Mouse (Mus musculus) kidney, postnatal 0 days (tissue): ENCODE measurements around the gene Lmln. TPM values are rescaled to one million over a fixed set of nuclear protein-coding genes. Genes with fewer than 3 reads are reported as not detected.
"Not testable (repeated sequence)": the region's sequence is repeated elsewhere in the genome, so short reads cannot be mapped to it uniquely, and the experiment has no call there.

Experiments
- ATAC-seq: fragments of 200-750 bp; cut with Nextera tagmentation; replicated peaks from 2 replicates; pipeline ENCODE4 v1.8.0; 2017; ENCODE audit warnings: low read depth, moderate number of reproducible peaks, moderate TSS enrichment, moderate library complexity; ENCODE audit not compliant: low FRiP score
- DNase-seq: peaks from one replicate; pipeline ENCODE4 v3.0.0-alpha.2; 2016; ENCODE audit warnings: low spot score
- H3K27ac ChIP-seq: fragments of 300-500 bp; sonication (generic); 2 replicates; pipeline ENCODE4 v1.5.1; 2014; ENCODE audit warnings: mild to moderate bottlenecking
- H3K27me3 ChIP-seq: fragments of 300-500 bp; sonication (generic); 2 replicates; pipeline ENCODE4 v1.6.1; 2014; ENCODE audit warnings: low read length, mixed read lengths; ENCODE audit not compliant: insufficient read depth
- H3K36me3 ChIP-seq: fragments of 300-500 bp; sonication (generic); 2 replicates; pipeline ENCODE4 v1.6.1; 2014; ENCODE audit warnings: low read length, mixed read lengths; ENCODE audit not compliant: insufficient read depth
- H3K4me1 ChIP-seq: fragments of 300-500 bp; sonication (generic); replicated peaks from 2 replicates; pipeline ENCODE4 v1.6.1; 2014; ENCODE audit warnings: antibody characterized with exemption, low read length, mixed read lengths; ENCODE audit not compliant: insufficient read depth
- H3K4me2 ChIP-seq: fragments of 300-500 bp; sonication (generic); 2 replicates; pipeline ENCODE4 v1.6.1; 2014; ENCODE audit warnings: mild to moderate bottlenecking, low read length, moderate library complexity, mixed read lengths
- H3K4me3 ChIP-seq: fragments of 300-500 bp; sonication (generic); replicated peaks from 2 replicates; pipeline ENCODE4 v1.5.1; 2014; ENCODE audit warnings: low read depth, low read length
- H3K9ac ChIP-seq: fragments of 300-500 bp; sonication (generic); 2 replicates; pipeline ENCODE4 v1.6.1; 2014; ENCODE audit warnings: low read depth, low read length
- H3K9me3 ChIP-seq: fragments of 300-500 bp; sonication (generic); replicated peaks from 2 replicates; pipeline ENCODE4 v1.6.1; 2016; ENCODE audit warnings: low read length, inconsistent platforms, mixed read lengths
- CTCF ChIP-seq: IDR thresholded peaks from 2 replicates; pipeline ENCODE4 v1.5.1; 2016; ENCODE audit warnings: antibody characterized with exemption, low read depth, mild to moderate bottlenecking, moderate library complexity
- WGBS: fragments of 180-500 bp; shearing (Covaris S2); extraction: QIAGEN DNeasy Blood & Tissue Kit; methylation state at CpG from one replicate; pipeline ENCODE4 v1.1.7; 2014; 5-methylcytosine and 5-hydroxymethylcytosine counted together
- polyA plus RNA-seq: library from polyadenylated mRNA; unstranded; fragments of >200 nt; fragmentation: Nextera tagmentation; extraction: Ambion mirVana; gene quantifications from 2 replicates; pipeline ENCODE4 v1.2.1, GENCODE M21; 2015

Lmln gene
- polyA plus RNA-seq, 1 experiment from 2014 or later = 0.95 TPM

DNA sequence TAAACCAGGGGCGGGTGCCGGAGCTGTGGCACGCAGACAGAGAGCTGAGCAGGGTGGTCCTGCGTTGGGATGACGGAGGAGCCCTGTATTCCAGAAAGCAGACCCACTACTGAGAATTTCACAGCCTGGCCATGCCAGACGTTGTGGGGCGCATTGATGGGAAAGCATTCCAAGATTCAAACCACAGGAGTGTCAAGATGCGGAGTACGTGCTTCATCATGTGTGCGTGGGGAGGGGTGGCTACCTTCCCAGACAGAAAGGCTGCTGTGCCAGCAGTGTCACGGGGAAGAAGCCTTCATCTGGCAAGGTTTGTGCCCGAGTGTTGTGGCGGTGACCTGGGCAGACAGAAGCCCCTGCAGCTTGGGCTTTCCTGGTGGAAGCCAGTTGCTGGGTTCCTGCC is 70.9 kb downstream of the Lmln start:
- no peaks in the 10 kb centered on the region for H3K36me3 ChIP-seq
- WGBS = 85% methylated on average over 13 of the region's 13 CpGs
- H3K4me2 ChIP-seq = no peak overlapping the region
- no peak overlapping the region for H3K9ac ChIP-seq
- ATAC-seq = no peak
- no peak overlapping the region for H3K4me3 ChIP-seq
- H3K27ac ChIP-seq = no peak overlapping the region
- H3K4me1 ChIP-seq = no peaks in the 10 kb centered on the region
- H3K9me3 ChIP-seq = no peaks in the 10 kb centered on the region
- TF ChIP-seq CTCF = no peak
- DNase-seq = no peak
- no peaks in the 10 kb centered on the region for H3K27me3 ChIP-seq

DNA sequence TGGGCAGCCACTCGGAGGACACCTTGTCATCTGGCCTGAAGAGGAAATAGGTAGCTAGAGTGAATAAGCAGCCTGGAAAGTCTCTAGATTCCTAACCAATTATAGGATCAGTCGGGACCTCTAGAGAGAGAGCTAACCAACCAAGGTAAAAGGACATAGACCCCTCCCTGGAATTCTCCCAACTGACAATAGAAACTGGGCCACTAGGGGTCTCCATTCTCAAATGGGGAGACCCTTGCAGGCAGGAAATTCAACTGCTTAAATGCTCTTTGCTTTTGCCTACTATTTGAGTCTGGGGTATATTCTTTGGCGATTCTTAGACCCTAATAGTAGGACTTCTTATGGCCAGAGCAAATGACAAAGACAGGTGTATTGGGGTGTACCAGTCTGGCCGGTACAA is 72.8 kb downstream of the Lmln start:
- TF ChIP-seq CTCF = peak; percentile 41; the same call in 1 of the 2 replicates
- Histone ChIP-seq H3K4me3 (no peak overlapping the region), H3K4me1 (no peaks in the 10 kb centered on the region), H3K36me3 (no peaks in the 10 kb centered on the region), H3K27ac (no peak overlapping the region), H3K4me2 (no peak overlapping the region), H3K9ac (no peak overlapping the region), H3K27me3 (no peaks in the 10 kb centered on the region), H3K9me3 (no peaks in the 10 kb centered on the region)
- ATAC-seq (no peak), DNase-seq (peak; percentile 21)
- WGBS = 66% methylated on average over 4 of the region's 4 CpGs

DNA sequence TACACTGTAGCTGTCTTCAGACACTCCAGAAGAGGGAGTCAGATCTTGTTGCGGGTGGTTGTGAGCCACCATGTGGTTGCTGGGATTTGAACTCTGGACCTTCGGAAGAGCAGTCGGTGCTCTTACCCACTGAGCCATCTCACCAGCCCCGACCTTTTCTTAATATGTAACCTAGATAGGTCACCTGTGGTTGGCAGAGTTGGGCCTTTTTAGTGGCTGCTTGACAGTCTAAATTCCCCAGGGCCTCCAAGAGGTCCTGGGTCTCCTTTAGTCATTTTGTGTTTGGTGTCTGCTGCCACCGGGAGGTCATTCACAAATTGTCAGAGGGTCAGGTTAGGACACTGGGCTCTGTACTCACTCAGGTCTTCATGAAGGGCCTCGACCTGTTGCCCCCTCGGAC is 76.7 kb downstream of the Lmln start:
- H3K27ac ChIP-seq, ATAC-seq, H3K9ac ChIP-seq, H3K9me3 ChIP-seq, H3K4me1 ChIP-seq, H3K27me3 ChIP-seq, H3K4me2 ChIP-seq, H3K4me3 ChIP-seq, H3K36me3 ChIP-seq, DNase-seq: not testable (repeated sequence)
- 72% methylated on average over 6 of the region's 7 CpGs for WGBS

DNA sequence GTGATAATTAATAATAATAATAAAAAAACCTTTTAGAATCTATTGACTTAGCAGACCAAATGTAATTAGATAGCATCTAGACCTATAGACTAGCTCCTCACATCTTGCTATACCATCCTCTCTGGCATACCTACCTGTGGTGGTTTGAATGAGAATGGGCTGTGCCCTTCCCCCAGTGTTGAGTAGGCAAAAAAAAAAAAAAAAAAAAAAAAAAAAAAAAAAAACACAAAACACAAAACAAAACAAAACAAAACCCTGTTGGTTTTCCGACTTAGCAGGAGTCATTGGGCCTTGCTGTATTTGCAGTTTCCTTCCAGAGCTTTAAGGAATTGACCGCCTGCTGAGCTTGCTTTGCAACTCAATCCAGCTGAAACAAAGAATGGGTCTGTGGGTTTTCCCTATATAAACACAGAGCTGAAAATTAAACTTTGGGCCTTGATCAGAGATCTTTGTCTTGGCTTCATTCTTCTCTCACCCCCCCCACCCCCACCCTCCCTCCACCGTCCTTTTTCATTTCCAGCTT is 79.5 kb downstream of the Lmln start:
- no peak for TF ChIP-seq CTCF
- no peaks in the 10 kb centered on the region for H3K27me3 ChIP-seq
- H3K9ac ChIP-seq = no peak overlapping the region
- H3K9me3 ChIP-seq = no peaks in the 10 kb centered on the region
- 73% methylated on average over 3 of the region's 3 CpGs for WGBS
- no peak overlapping the region for H3K27ac ChIP-seq
- H3K36me3 ChIP-seq = no peaks in the 10 kb centered on the region
- DNase-seq (no peak), ATAC-seq (no peak)
- no peak overlapping the region for H3K4me2 ChIP-seq
- H3K4me1 ChIP-seq = no peaks in the 10 kb centered on the region
- H3K4me3 ChIP-seq = no peak overlapping the region

DNA sequence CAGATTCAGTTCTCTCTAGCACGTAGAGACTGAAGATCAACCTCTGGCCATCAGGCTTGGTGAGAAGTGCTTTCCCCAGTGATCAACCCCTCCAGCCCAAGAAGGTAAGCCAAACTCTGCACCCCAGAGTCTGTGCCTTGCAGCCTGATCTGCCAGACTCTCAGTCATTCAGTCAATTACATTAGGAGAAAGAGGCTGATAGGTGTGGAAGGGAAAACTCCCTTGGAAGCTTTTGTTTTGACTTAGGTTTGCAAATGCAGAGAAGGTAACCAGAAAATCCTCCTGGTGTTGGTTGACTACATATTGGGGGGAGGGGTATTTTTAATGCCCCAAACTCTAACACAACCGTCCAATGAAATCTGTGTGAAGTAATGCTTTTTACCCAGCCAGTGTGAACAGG is 81.1 kb downstream of the Lmln start:
- DNase-seq = no peak
- Histone ChIP-seq H3K36me3 (no peaks in the 10 kb centered on the region), H3K4me3 (no peak overlapping the region), H3K27me3 (no peaks in the 10 kb centered on the region), H3K27ac (no peak overlapping the region), H3K4me2 (no peak overlapping the region), H3K4me1 (no peaks in the 10 kb centered on the region), H3K9me3 (no peaks in the 10 kb centered on the region), H3K9ac (no peak overlapping the region)
- no peak for ATAC-seq
- TF ChIP-seq CTCF = no peak
- 74% methylated on average over 2 of the region's 2 CpGs for WGBS

DNA sequence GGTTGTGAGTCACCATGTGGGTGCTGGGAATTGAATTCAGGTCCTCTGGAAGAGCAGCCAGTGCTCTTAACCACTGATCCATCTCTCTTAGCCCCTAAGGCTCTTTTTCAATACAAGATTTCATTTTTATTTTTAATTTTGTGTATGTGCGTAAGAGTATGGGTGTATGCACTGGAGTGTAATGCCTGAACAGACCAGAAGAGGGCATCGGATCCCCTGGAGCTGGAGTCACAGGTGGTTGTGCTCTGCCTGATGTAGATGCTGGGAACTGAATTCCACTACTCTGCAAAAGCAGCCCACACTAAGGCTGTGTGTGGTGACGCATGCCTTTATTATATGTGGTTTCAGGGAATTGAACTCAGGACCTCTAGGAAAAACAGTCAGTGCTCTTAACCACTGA is 83.9 kb downstream of the Lmln start:
- no peaks in the 10 kb centered on the region for H3K9me3 ChIP-seq
- 95% methylated on average over 3 of the region's 3 CpGs for WGBS
- no peak overlapping the region for H3K4me2 ChIP-seq
- no peaks in the 10 kb centered on the region for H3K4me1 ChIP-seq
- H3K27ac ChIP-seq = no peak overlapping the region
- ATAC-seq (no peak), DNase-seq (no peak)
- H3K36me3 ChIP-seq = no peaks in the 10 kb centered on the region
- no peak for TF ChIP-seq CTCF
- no peak overlapping the region for H3K9ac ChIP-seq
- H3K27me3 ChIP-seq = no peaks in the 10 kb centered on the region
- H3K4me3 ChIP-seq = no peak overlapping the region

DNA sequence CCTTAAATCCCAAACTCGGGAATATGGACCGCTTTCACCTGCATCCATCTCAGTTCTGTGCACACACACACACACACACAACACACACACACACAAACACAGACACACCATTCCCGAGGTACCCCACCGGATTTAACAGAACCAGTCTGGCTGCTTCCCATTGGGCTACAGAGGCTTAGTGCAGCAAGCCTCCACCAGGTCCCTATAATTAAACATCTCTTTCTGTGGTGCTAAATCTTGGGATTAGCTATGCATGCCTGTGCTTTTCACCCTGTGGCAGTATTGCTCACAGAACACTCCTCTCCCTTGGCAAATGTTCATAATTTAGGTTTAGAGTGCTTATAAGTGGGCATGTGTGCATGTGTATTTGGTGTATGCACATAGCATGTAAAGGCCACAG is 85.8 kb downstream of the Lmln start:
- no peaks in the 10 kb centered on the region for H3K36me3 ChIP-seq
- no peaks in the 10 kb centered on the region for H3K4me1 ChIP-seq
- H3K27ac ChIP-seq = no peak overlapping the region
- DNase-seq (peak; percentile 8), ATAC-seq (no peak)
- no peaks in the 10 kb centered on the region for H3K9me3 ChIP-seq
- H3K9ac ChIP-seq = no peak overlapping the region
- WGBS = 79% methylated on average over 4 of the region's 4 CpGs
- TF ChIP-seq CTCF = no peak
- H3K27me3 ChIP-seq = no peaks in the 10 kb centered on the region
- no peak overlapping the region for H3K4me3 ChIP-seq
- no peak overlapping the region for H3K4me2 ChIP-seq

DNA sequence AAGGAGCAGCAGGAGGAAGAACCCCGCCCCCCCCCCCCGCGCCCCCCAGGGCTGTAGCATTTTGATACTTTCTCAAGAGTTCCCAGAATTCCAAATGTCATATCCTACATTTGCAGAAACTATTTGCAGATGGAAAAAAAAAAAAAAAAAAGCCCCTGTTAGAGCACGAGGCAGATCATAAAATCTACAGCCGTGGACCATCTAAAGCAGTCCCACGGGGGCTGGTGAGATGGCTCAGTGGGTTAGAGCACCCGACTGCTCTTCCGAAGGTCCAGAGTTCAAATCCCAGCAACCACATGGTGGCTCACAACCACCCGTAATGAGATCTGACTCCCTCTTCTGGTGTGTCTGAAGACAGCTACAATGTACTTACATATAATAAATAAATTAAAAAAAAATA is 88.6 kb downstream of the Lmln start:
- not testable (repeated sequence) for H3K27me3 ChIP-seq, H3K4me1 ChIP-seq, ATAC-seq, H3K4me2 ChIP-seq, H3K4me3 ChIP-seq, H3K36me3 ChIP-seq, H3K9me3 ChIP-seq, DNase-seq, H3K9ac ChIP-seq, H3K27ac ChIP-seq
- 64% methylated on average over 9 of the region's 9 CpGs for WGBS
